Mouse (Mus musculus): Measurements from ENCODE around the gene Klc2. TPM values are rescaled to one million over a fixed set of nuclear protein-coding genes. Genes with fewer than 3 reads are reported as not detected.
"Not testable (repeated sequence)": the region's sequence is repeated elsewhere in the genome, so short reads cannot be mapped to it uniquely, and the experiment has no call there.

The Klc2 gene
- total and polyA plus RNA-seq, 3 experiments = 5.9 to 12.0 (median 9.5) TPM

DNA sequence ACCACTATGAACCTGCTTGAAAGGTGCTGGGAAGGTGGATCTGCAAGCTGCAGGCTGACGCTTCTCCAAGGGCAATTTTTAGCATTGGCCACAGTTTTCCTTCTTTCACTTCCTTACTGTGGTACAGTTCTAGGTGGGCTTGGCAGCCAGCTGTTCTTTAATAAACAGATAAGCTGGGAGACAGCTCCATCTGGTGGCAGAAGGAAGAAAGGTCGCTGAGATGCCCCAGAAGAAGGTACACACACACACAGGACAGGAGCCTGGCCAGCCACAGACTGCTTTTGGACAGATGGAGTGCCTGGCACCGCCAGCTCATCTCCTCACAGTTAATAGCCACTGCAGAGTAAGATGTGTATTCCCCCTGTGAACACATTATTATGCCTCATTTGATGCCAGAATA, 33.0 kb upstream of the Klc2 start (continued):
- TF ChIP-seq ZC3H11A (IDR thresholded peaks at IDR 0.05; ENCODE audit: low read depth, low read length) = no peak
- TF ChIP-seq KAT2A (IDR thresholded peaks at IDR 0.05; ENCODE audit: insufficient replicate concordance, low read length) = no peak
- TF ChIP-seq BHLHE40 (IDR thresholded peaks at IDR 0.05; ENCODE audit: low read depth, low read length) = no peak
- TF ChIP-seq ETS1 (conservative IDR thresholded peaks at IDR 0.05; ENCODE audit: low read depth, low read length) = 0 out of 2 replicates have a peak, but pooled peaks have one; percentile 33
- no peak for TF ChIP-seq MAZ (IDR thresholded peaks at IDR 0.05; ENCODE audit: low read depth, low read length)
- TF ChIP-seq UBTF (IDR thresholded peaks at IDR 0.05; ENCODE audit: low read depth, low read length) = no peak
- TF ChIP-seq GABPA (IDR thresholded peaks at IDR 0.05; ENCODE audit: insufficient replicate concordance, low read depth, low read length) = no peak
- TF ChIP-seq ZKSCAN1 (IDR thresholded peaks at IDR 0.05; ENCODE audit: borderline replicate concordance, low read depth, low read length) = no peak
- TF ChIP-seq USF1 (IDR thresholded peaks at IDR 0.05; ENCODE audit: low read depth, low read length) = no peak
- TF ChIP-seq CTCF (conservative IDR thresholded peaks at IDR 0.05 in 1 of 2, IDR thresholded peaks at IDR 0.05 in 1 of 2; ENCODE audit: low read depth in 2 of 2, low read length in 2 of 2) = peak; percentile 65 to 86
- no peak for TF ChIP-seq CHD1 (IDR thresholded peaks at IDR 0.05; ENCODE audit: low read depth, low read length)
- no peak for TF ChIP-seq MAFK (IDR thresholded peaks at IDR 0.05; ENCODE audit: insufficient replicate concordance, low read length)
- TF ChIP-seq ZNF384 (IDR thresholded peaks at IDR 0.05; ENCODE audit: low read depth, low read length) = no peak

DNA sequence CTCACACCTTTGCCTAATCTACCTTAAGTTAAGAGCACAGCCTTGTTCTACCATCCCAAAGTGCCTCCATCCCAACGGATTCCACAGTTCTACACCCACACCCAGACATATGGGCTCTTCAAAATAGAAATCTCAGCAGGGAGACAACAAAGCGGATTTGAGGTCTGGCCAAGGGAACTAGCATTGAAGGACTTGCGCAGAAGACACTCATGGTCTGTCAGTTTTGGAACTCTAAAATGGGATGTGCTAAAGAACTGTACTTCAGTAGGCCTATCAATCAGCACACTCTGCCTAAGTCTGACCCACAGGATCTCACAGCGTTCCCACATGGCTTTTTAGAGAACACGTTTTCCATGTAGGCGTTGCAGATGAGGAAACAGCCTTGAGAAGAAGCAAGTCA, 32.0 kb upstream of the Klc2 start:
- peaks cover 4 to 8% of the 10 kb centered on the region in 2 experiments; a peak in 3 of 4 replicates for H3K4me1 ChIP-seq (ENCODE audit: control insufficient read depth in 1 of 2, insufficient read depth in 2 of 2)
- H3K27me3 ChIP-seq (replicated peaks) = no peaks in the 10 kb centered on the region
- H3K79me2 ChIP-seq (replicated peaks; ENCODE audit: control insufficient read depth, extremely low read depth, insufficient read depth, poor library complexity, severe bottlenecking) = no peaks in the 10 kb centered on the region
- dilution Hi-C loops (cut with MboI; ENCODE audit: extremely low pct_ligation_motif_present, extremely low pct_unique_long_range_greater_than_20kb, low sequenced_read_pairs) = no loop called here
- TF ChIP-seq SIN3A (IDR thresholded peaks at IDR 0.05; ENCODE audit: low read length) (no peak), ZMIZ1 (IDR thresholded peaks at IDR 0.05; ENCODE audit: low read depth, low read length) (no peak), IRF4 (IDR thresholded peaks at IDR 0.05; ENCODE audit: low read depth, low read length) (no peak), BHLHE40 (IDR thresholded peaks at IDR 0.05; ENCODE audit: low read depth, low read length) (no peak), USF1 (IDR thresholded peaks at IDR 0.05; ENCODE audit: low read depth, low read length) (no peak), SMC3 (IDR thresholded peaks at IDR 0.05; ENCODE audit: low read depth, low read length) (no peak), MAX (IDR thresholded peaks at IDR 0.05; ENCODE audit: low read length) (no peak), TBP (conservative IDR thresholded peaks at IDR 0.05; ENCODE audit: low read depth, low read length) (no peak), ETS1 (conservative IDR thresholded peaks at IDR 0.05; ENCODE audit: low read depth, low read length) (no peak), POLR2AphosphoS2 (IDR thresholded peaks at IDR 0.05; ENCODE audit: low read depth, low read length) (no peak), HCFC1 (IDR thresholded peaks at IDR 0.05; ENCODE audit: low read depth, low read length) (no peak)
- H3K4me2 ChIP-seq (ENCODE audit: insufficient read depth, low read depth, poor library complexity, severe bottlenecking) = no peak overlapping the region
- no peak overlapping the region for H3K4me3 ChIP-seq (replicated peaks in 1 of 3; ENCODE audit: low read depth in 2 of 3, low read length in 2 of 3, poor library complexity in 1 of 3)
- peaks cover 22 to 35% of the 10 kb centered on the region in 2 experiments for H3K36me3 ChIP-seq (replicated peaks in 1 of 2; ENCODE audit: control insufficient read depth in 1 of 2, insufficient read depth in 1 of 2, low read length in 1 of 2)
- H3K27ac ChIP-seq (ENCODE audit: insufficient read depth, low read depth) = no peak overlapping the region
- DNase-seq (ENCODE audit: extremely low read depth) = no peak
- no peaks in the 10 kb centered on the region for H3K9me3 ChIP-seq (replicated peaks; ENCODE audit: low read length)
- in situ Hi-C loops (cut with MboI; ENCODE audit: low pct_ligation_motif_present, low pct_unique_long_range_greater_than_20kb, low sequenced_read_pairs) = no loop called here
- H3K9ac ChIP-seq (ENCODE audit: insufficient read depth, low read depth) = no peak overlapping the region

GRCm38 (mm10) chr19:5149041-5149440, 30.7 kb upstream of the Klc2 start:
- H3K27ac ChIP-seq (ENCODE audit: insufficient read depth, low read depth); H3K4me2 ChIP-seq (ENCODE audit: insufficient read depth, low read depth, poor library complexity, severe bottlenecking); dilution Hi-C loops (cut with MboI; ENCODE audit: extremely low pct_ligation_motif_present, extremely low pct_unique_long_range_greater_than_20kb, low sequenced_read_pairs); H3K9ac ChIP-seq (ENCODE audit: insufficient read depth, low read depth); H3K27me3 ChIP-seq (replicated peaks); H3K4me1 ChIP-seq (ENCODE audit: control insufficient read depth in 1 of 2, insufficient read depth in 2 of 2); DNase-seq (ENCODE audit: extremely low read depth); in situ Hi-C loops (cut with MboI; ENCODE audit: low pct_ligation_motif_present, low pct_unique_long_range_greater_than_20kb, low sequenced_read_pairs); H3K4me3 ChIP-seq (replicated peaks in 1 of 3; ENCODE audit: low read depth in 2 of 3, low read length in 2 of 3, poor library complexity in 1 of 3); H3K79me2 ChIP-seq (replicated peaks; ENCODE audit: control insufficient read depth, extremely low read depth, insufficient read depth, poor library complexity, severe bottlenecking); H3K9me3 ChIP-seq (replicated peaks; ENCODE audit: low read length): not testable (repeated sequence)
- H3K36me3 ChIP-seq (replicated peaks in 1 of 2; ENCODE audit: control insufficient read depth in 1 of 2, insufficient read depth in 1 of 2, low read length in 1 of 2) = peaks cover 33 to 46% of the 10 kb centered on the region in 2 experiments
